Mouse (Mus musculus) myocyte (in vitro differentiated cells): ENCODE measurements around the gene Vav3.

Experiments used
- CEBPB ChIP-seq: IDR thresholded peaks from 2 replicates; pipeline ENCODE4 v1.6.1; 2011; ENCODE audit warnings: mild to moderate bottlenecking, moderate library complexity; ENCODE audit not compliant: poor library complexity, insufficient read depth, severe bottlenecking
- E2F4 ChIP-seq: IDR thresholded peaks from one replicate; pipeline ENCODE4 v1.6.1; 2011; ENCODE audit warnings: mild to moderate bottlenecking, control low read depth, moderate library complexity; ENCODE audit not compliant: insufficient read depth
- MAX ChIP-seq: IDR thresholded peaks from one replicate; pipeline ENCODE4 v1.6.1; 2011; ENCODE audit warnings: low read depth, mild to moderate bottlenecking, control low read depth
- POLR2A ChIP-seq: IDR thresholded peaks from one replicate; pipeline ENCODE4 v1.6.1; 2011; ENCODE audit warnings: low read depth, mild to moderate bottlenecking, control low read depth, moderate library complexity; ENCODE audit not compliant: insufficient read length
- POLR2AphosphoS2 ChIP-seq: IDR thresholded peaks from one replicate; pipeline ENCODE4 v1.6.1; 2011; ENCODE audit warnings: low read depth, control low read depth; ENCODE audit not compliant: insufficient read length
- SRF ChIP-seq: IDR thresholded peaks from one replicate; pipeline ENCODE4 v1.6.1; 2011; ENCODE audit warnings: low read depth; ENCODE audit not compliant: control insufficient read depth, insufficient read length
- TCF12 ChIP-seq: IDR thresholded peaks from one replicate; pipeline ENCODE4 v1.6.1; 2011; ENCODE audit warnings: mild to moderate bottlenecking, control low read depth; ENCODE audit not compliant: poor library complexity, insufficient read depth, severe bottlenecking
- USF1 ChIP-seq: IDR thresholded peaks from one replicate; pipeline ENCODE4 v1.6.1; 2011; ENCODE audit warnings: low read depth, mild to moderate bottlenecking, control low read depth, moderate library complexity

- TF ChIP-seq E2F4 (no peak), USF1 (no peak), POLR2AphosphoS2 (no peak), POLR2A (no peak), TCF12 (no peak), MAX (no peak), CEBPB (no peak), SRF (no peak)
Measured at GRCm38 (mm10) chr3:109537686-109538085, 197.2 kb downstream of the Vav3 start.
